Mouse (Mus musculus) R1 (cell line): ENCODE measurements around the gene Pter.

Experiments used
- DNase-seq: peaks from one replicate; pipeline ENCODE4 v3.0.0-alpha.2; 2018; ENCODE audit warnings: low read depth, low spot score

Gene Pter

DNA sequence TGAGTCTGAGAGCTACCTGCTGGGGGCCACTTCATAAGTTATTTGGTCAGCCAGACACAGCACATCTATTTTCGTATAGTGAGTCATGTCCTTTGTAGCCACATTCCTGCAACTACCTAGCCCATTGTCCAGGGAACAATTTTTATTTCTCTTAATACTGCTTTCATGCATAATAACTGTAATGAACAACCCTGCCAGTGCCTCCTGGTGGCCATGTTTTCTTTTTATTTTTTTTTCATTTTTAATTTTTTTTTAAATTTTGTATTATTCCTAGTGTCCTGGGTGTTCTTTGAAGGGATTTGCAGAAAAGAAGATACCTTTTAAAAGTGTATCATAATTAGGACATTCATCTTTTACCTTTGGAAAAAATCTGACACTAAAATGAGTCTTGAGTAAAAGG lies 84.6 kb downstream of the Pter start:
- DNase-seq = no peak

- DNase-seq = peak; percentile 51
Measured at GRCm38 (mm10) chr2:13009261-13009972, 85.6 kb downstream of the Pter start.

DNA sequence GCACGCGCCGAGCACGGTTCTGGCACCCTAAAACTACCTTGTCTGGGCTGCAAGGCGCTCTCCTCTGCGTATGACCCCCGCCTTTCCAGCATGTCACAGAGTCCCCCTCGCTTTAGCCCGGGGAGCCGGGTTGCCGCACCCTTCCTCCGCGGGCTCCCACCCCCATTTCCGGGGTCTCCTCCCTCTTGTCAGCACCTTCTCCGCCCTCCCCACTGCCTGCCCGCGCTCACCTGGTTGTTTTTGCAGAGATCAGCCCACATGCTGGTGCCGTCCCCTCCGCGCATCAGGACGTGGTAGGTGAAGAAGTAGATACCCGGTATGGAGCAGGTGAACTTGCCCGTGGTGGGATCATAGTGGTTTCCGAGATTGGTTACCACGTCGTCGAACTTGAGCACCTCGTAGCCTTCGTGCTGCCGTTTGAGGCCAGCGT lies 86.2 kb downstream of the Pter start:
- peak; percentile 33 for DNase-seq

DNA sequence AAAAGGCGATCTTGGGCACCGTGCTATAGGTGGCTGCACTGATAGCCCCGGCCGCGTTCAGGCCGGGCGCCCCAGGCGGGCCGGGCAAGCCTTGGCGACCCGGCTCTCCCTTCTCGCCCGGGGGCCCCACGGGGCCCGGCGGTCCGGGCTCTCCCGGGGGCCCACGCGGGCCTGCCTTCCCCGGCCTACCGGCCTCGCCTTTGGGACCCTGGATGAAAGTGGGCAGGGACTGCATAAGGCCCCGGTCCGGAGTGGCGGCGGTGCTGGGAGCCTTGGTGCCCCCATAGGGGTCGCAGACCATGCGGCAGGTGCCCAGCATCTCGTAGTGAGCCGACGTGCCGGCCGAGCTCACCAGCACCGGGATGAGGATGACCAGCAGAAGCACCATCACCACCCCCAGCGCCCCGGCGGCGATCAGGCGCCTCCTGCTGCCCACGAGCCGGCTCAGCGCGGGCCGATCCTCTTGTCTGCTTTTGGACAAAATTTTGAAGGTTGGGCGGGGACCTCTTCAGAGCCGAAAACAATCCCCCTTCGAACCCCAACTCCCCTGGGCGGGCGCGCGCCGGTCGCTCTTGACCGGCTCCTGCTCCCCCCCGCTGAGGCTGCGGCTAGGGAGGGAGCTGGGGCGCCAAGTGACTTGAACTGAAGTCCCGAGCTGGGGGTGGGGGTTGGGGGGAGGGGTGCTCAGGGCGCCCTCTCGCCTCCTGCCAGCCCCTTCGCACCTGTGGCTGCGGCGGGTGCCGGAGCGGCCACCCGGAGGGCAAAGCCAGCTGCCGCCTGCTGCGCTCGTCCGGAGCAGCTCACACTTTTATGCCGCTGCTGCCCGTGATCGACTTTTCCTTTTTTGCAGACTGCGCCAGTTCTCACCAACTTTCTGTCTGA lies 86.9 kb downstream of the Pter start:
- peak; percentile 40 for DNase-seq

DNA sequence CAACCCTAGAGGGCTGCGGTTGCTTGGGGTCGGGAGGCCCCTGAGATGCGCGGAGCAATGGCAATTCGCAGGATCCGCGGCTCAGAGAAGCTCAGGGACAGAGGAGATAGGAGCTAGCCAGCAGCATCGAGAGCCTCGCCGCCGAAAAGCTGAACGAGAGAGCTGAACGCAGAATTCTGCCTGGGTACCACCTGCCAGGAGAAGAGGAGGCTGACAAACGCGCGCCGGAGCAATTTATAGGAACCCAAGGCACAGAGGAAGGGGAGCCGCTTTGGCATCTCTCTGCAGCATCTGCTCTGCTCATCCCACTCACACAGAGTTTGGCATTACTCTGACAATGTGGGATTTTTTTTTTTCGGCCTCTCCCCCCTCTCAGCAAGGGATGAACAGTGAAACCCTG lies 87.6 kb downstream of the Pter start, which contains the start of gene C1ql3:
C1ql3 (minus strand) TSS at position 335 of the 400 bp plus-strand sequence.
- DNase-seq = peak; percentile 41

DNA sequence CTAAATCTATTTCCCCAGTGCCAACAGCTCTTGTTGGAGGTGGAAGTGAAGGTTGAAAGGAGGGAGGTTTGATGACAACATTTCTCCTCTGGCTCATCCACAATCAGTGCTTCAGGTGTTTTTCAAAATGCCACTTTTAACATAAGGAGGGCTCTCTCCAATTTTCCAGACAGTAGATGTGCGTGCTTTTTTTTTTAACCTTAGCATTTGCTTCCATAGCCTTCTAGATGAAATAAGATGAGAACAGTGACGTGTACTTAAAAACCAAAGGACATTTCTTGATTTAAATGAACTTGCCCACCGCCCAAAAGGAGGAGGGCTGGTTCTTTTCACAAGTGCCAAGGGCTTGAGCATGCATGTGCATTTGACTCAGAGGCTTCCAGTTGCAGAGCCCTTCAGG lies 88.1 kb downstream of the Pter start:
- no peak for DNase-seq

DNA sequence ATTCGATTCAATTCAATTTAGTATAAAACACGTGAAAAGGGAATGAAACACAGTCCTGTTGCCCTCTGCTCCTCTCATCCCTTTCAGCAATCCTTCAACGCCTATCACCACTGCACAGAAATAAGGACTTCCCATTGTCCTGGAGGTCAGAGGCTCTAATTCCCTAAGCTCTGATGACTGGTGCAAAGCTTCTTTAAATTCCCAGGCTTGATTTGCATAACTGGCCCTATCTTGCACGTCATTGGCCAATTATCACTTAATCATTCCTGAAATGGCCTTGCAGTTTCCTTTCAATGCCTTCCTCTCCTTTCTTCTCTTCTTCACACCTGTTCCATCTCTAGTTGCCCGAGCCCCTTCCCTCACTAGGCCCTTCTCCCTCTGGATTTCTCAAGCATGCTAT lies 94.5 kb downstream of the Pter start:
- no peak for DNase-seq

DNA sequence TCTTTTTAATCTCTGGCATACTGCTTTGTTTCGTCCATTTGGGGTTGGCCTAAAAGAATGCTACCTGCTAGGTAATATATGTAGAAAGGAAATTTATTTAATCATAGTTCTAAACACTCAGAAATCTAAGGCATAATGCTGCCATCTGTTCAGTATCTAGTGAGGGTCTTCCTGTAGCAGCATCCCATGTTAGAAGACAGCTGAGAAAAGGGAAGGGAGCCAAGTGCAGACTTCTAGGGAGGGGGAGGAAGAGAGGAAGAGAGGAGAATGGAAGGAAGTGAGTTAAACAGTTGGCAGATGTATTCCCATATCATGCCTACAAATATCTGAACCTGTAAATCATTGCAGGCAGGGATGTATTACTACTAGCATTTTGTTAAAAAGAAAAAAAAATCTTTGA lies 95.0 kb downstream of the Pter start:
- no peak for DNase-seq

- DNase-seq = no peak
Measured at GRCm38 (mm10) chr2:13038772-13039171, 114.9 kb downstream of the Pter start.

GRCm38 (mm10) chr2:13039785-13040184 lies 115.9 kb downstream of the Pter start:
- no peak for DNase-seq

DNA sequence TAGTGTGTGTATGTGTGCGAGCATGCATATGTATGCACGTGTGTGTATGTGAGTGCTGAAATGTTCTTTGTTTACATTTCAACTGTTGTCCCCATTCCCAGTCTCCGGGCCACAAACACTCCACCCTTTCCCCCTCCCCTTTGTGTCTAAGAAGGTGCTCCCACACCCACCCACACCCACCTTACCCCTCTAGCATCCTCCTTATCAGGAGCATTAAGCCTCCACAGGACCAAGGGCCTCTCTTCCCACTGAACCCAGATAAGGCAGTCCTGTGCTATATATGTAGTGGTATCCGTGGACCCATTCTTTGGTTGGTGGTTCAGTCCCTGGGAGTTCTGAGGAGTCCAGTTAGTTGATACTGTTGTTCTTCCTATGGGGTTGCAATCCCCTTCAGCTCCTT lies 120.7 kb downstream of the Pter start:
- DNase-seq = no peak

- no peak for DNase-seq
Measured at GRCm38 (mm10) chr2:13048649-13049048, 124.8 kb downstream of the Pter start.
